Mouse (Mus musculus): ENCODE results near the gene Gpr162. TPM values are rescaled to one million over a fixed set of nuclear protein-coding genes. Genes with fewer than 3 reads are reported as not detected.
"Not testable (repeated sequence)": the region's sequence is repeated elsewhere in the genome, so short reads cannot be mapped to it uniquely, and the experiment has no call there.

Gpr162 gene
- polyA plus RNA-seq (2017; shearing (Covaris generic)) = under 1 TPM in 1 of 2 experiments, not detected in 1; 0.21 TPM

DNA sequence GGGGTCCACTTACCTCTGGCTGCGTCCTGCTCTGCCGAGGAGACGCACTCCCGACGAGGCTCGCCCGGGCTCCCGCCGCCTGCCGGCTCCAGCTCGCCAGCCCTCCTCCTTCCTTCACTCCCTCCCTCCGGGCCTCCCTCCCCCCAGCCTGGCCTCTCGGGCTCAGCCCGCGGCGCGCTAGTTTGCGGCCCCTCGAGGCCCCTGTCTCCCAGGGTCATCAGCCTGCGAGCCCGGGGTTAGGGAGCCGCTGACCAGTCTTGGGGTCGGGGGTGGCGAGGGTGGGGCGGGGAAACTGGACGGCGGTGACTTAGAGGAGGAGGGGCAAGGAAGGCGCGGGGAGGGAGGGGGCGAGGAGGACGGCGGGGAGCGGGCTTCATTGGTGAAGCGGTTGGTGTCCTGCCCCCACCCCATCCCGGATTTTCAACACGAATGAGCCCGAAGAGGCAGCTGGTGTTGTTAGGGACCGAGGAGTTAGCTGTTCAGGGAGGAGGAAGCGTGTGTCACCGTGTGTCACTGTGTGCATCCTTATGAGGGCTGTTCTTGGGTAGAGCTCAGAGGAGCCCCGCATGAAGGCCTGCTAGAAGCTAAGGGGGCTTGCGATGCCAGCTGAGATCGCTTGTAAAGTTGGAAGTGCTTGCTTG, at the start of gene Gpr162:
Gene Gpr162, minus strand, starts transcription at position 326 of the 641 bp plus-strand sequence.
- peak; percentile 47 for ATAC-seq

DNA sequence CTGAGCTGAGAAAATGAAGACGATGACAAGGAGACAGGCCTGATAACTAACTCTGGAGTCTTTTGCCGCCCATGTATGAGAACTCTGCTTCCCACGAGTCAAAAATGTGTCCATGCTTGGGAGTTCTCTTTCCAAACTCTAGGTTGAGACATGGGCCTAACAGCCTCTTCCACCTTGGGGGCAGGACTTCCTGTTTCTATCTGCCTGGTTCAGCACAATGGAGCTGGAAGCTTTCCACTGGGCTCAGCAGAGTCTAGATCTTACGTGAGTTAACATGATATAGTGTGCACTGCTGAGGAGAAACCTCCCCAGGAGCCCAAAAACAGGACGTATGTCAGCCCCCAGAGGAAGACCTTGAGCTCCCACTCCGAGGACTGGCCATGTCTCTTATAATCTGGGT, 49.4 kb upstream of the Gpr162 start:
- ATAC-seq = no peak

DNA sequence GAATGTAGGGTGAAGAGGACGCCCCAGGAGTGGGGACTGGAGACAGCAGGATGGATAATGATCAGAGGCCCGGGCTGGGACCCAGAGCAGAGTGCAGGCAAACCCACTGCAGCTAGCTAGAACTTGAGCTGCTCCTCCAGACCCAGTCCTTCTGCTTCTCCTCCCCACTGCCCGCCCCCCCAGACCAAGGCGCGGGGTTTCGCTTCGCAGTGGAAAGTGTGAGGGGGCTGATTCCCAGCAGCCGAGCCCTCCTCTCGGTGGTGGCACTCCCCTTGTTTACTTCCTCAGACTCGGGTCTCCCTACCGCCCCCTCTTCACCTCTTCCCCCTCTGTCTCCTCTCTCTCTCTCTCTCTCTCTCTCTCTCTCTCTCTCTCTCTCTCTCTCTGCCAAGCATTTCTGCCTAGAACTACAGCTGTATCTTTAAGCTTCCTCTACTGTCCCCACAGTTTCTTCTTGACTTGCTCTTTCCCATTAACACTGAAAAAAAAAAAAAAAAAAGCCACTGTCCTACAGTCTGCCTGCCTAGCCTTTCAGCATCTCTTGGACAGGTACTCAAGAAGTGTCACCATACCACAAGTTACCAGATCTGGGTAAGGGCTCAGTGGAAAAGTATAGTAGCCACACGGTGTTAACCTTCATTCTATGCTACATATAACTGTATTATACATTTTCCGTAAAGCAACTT, 47.9 kb upstream of the Gpr162 start, which contains the start of gene Lag3:
Gene Lag3, minus strand, starts transcription at position 173 of the 686 bp plus-strand sequence.
- ATAC-seq = no peak

DNA sequence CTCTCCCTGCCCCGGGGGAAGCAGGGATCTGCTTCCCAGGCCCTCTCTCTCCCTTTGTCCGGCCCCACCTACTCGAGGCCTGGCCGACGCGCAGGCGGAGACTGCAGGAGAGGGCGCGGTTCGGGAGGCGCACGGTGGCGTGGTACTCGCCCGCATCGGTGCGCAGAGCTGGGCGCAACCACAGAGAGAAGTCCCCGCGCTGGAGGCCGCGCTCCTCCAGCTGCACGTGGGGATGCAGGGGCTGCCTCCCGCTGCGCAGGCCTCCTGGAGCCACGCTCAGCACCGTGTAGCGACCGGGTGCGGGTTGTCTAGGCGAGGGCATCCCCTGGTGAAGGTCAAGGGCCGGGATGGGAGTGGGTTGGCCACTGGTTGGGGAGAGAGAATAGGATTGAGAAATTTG, 46.2 kb upstream of the Gpr162 start:
- ATAC-seq = no peak

DNA sequence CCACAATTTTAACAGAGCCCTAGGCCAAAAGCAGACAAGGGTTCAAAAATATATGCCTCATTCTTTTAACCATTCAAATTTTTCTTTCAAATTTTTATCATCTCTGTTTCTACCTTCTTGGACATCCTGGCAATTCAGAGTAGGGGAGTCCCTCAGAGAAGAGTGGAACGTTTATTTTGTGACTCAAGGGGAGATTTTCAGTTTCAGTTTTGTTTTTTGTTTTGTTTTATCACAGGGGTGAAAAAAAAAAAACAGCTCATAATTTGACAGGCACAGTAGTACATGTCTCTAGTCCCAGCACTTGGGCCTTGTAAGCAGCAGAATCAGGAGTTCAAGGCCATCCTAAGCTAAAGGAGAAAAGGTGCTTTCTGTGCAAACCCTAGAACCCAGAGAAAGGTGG, 44.0 kb upstream of the Gpr162 start:
- peak; percentile 53 for ATAC-seq

DNA sequence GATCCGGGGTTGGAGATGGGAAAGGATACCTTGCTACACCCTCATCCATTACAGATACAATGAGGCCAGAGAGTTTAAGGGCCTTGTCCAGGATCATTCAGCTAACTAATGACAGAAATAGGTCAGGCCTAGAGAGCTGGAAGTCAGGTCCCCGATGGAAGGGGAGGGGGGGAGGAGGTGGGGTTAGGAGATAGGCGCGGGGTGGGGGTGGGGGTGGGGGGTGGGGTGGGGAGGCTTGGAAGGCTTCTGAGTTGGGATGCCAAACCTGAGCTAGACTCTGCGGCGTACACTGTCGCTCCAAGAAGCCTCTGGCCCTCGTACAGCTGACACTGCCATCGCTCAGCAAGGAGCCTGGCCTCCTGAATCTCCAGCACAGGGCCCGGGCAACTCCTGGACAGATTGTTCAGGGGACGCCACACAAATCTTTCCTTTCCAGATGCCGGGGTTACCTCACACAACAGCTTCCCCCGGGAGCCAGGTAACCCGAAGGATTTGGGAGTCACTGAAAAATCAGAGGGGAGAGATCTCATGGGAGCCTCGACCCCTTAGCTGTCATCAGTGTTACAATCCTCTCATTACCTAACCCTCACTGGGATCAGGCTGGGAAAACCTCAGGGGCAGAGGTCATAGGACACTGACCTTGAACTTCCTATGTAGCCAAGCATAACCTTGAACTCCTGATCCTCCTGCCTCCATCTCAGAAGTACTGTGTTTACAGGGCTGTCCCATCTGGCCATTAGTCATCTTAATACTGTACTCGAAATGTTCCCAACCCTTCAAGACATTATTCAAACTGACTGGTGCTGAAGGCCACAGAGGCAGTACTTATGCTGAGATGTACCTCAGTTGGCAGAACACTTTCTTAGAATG, 41.4 kb upstream of the Gpr162 start:
- ATAC-seq = no peak

DNA sequence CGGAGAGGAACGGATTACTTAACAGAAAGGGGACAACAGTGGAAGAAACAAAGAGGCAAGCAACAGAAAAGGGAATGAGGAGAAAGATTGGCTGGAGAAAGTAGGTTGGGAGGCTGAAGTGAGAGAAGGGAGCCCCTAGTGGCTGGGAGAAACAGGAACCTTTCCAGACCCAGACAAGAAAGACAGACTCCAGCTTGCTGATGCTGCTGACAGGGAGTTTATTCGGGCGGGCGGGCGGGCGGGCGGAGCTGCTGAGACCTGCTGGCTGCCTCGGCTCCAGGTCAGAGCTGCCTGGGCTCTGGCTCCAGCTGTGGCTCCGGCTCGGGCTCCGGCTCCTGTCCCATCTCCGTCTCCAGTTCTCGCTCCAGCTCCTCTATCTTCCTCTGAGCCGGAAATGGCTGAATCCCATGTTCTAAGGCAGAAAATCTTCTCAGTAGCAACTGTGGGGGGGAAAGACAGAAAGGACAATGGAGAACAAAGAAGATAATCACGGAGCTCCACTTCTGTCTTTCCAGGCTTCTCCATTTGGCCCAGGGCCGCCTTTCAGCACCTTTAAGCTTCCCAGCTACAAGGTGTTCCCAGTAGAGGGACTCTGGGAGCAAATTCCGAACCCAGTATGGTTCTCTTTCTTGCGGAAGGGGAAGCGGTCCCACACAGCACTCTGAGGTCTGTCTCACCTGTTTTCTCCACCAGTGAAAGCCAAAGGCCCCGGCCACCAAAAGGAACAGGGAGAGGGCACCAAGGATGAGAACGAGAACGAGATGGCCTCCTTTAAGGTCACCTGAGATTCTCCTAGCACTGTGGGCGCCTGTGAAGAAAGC, 40.6 kb upstream of the Gpr162 start:
- no peak for ATAC-seq

DNA sequence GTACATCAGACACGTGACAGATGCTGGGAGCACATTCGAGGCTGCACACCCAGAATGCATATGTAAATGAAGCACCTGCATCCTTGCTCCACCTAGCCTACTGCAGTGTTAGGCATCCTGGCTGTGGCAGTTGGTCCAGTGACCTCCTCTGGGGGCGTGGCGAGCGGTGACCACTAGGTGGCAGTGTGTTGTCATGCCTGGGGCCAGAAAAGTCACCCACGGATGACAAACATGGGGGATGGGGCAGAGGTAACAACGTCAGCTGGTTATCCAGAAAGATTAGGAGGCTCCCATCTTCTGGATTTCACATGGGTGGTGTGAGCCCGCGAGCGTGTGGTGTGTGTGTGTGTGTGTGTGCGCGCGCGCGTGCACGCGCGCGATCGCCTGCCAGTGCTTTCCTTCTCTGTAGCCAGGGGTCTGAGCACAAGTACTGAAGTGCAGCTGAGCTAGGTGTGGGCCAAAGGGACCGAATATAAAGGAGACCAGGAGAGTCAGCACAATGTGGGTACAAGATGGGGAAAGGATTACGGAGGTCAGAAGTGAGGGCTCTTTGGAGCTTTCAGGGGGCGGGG, 39.9 kb upstream of the Gpr162 start:
- peak; percentile 44 for ATAC-seq

DNA sequence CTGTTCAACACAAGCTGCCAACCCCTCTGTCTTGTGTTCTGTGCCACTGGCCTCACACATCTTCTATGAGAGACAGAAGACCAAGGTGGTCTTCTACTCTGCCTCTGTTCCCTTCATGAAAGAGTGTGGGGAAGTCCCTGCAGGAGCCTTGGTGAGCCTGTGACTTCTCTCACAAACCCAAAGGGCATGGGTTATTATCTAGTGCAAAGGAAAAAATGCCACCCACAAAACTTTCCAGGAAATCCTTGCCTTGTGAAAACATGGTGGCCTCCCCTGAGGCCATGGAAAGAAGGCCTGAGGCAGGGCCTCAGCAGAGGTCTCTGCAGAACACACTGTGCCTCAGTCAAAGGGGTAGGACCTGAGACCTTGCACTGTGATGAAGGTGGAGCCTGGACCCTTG, 38.1 kb upstream of the Gpr162 start:
- ATAC-seq = peak; percentile 12

DNA sequence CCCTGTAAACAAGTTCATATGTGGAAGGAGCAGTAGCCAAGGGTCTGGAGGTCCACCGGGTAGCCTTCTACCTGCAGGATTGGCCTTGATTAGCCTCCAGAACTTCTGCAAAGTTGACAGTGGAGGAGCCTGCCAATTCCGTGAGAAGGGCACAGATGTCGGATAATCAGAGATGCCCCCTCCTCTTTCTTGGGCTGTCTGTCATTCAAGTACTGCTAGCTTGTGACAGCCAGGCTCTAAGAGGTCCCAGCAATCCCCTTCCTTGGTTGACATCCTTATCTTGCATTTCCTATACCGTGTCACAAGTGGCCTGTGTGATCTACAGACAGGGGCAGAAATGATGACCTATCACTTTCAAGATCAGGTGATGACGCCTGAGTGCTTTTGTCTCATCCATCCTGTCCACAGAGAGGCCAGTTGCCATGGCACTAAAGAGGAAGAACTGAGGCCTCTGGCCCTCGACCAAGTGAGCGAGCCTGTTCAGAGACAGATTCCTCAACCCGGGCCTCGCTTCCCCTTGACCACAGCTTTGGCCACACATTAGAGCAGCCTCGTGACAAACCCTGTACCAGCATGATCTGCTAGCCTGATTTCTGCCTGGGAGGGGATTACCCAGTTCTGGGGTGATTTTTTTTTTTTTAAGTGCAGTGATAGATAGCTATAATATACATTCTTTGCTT, 37.2 kb upstream of the Gpr162 start:
- ATAC-seq = peak; percentile 71

DNA sequence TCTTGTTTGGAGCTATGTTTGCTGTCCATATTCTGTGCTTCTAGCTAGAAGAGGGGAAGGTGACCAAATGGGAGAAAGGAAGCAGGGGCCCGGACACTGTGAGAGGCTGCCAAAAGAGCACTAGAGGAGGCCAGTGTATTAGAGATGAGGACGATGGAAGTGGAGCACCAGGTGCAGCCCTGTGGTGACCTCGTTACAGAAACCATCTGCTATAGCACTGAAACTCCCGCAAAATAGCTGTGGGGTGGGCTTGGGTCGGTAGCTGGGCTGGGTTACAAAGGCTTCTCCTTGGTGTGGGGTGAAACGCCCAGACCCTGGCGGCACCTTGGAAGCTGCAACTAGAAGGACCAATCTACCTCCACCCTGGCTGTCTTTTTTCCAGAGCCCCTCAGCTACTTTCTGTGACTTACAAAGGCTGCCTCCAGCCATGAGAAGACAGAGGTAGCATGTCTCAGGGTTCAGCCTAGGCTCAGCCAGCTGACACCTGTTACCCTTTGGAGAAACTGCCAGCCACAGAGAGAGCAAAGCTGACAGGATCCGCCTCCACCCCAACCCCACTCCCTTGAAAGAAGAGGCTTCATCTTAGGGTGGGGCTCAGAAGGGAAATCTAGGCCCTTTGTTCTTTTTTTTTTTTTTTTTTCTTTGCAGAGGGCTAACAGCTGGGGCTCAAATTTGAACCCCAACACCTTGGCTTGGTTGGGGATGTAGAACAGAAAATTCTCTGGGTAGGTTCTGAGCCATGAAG, 36.4 kb upstream of the Gpr162 start:
- peak; percentile 19 for ATAC-seq

DNA sequence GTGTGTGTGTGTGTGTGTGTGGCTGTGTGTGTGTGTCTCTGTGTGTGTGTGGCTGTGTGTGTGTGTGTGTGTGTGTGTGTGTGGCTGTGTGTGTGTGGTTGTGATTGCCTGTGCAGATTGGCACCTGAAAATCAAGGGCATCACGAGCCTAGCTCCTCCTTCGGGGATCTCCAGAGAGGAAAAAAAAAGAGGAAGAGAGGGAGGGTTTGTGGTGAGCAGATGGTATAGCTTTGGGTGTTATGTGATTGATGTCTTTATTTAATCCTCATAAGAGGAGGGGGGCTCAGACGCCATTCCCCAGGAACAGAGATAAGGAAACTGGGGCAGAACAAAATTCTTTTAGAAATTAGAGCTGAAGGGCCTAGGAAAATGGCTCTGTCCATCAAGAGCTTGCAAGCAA, 34.6 kb upstream of the Gpr162 start:
- no peak for ATAC-seq

DNA sequence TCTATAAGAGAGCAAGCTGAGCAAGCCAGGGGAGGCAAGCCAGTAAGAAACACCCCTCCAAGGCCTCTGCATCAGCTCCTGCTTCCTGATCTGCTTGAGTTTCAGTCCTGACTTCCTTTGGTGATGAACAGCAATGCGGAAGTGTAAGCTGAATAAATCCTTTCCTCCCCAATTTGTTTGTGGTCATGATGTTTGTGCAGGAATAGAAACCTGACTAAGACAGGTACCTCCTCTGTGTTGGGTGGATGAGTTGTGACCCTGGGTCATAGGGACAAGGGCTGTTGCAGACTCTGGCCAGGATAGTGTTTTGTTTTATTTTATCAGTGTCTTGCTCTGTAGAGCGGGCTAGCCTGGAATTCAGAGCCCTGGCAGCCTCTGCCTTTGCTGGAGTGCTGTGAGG, 30.3 kb upstream of the Gpr162 start:
- ATAC-seq = not testable (repeated sequence)

DNA sequence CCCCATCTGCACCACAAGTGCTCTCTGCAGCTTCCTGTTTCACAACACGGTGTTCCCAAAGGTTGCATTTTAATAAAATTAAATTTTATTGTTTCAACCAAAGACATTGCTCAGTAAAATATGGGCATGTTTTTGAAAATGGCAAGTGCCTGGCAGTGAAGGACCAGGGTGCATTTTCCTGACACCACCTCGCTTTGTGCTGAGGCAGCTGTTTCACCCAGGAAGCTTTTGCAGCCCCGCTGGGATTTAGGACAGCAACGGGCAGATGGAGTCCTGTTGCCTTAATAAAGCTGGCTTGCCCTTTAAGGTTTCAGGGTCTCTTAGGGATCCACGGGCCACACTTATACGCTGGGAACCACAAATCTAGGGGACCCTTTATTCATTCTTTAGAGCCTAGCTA, 27.2 kb upstream of the Gpr162 start:
- no peak for ATAC-seq

DNA sequence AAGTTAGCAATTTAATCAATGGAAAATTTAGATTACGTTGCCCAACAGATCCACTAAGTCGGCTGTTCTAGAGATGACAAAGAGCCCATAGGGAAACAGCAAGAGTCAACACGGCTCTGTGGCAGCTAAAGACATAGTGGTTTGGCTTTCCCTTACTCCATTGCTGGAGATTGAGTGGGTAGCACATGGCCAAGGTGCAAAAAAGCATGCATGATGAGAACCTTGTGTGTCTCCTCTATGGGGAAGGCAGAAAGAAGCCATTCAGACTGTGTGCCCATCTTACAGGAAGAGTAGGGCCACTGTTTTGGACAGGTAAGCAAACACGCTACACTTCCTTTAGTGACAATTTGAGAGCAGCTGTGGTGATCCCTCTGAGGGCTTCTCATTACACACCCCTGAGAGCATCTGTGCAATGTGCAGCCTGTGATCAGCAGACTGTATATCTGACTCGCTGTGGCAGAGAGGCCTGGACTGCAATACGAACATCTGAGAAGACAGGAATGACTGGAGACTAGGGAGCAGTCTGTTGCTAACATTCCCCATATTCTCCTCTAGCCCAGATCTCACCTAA, 24.9 kb upstream of the Gpr162 start:
- ATAC-seq = no peak

DNA sequence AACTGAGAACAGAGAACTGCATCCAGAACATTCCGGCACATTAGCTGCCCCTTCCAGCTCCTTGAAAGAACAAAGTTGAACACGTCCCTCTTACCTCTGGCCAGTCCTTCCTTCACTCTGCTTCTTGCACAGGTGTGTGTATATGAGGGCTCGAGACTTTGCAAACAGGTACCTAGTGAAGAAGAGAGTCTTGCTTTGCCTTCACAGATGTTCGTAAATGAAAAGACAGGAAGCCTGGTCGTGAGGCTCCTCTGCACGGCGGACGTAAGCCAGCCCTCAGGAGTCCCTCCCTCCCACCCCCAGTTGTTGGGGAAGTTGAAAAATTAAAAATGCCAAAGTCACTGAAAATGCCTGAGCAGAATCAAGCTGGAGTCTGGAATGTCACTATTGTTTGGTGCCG, 24.2 kb upstream of the Gpr162 start, which contains the start of gene Cd4:
Gene Cd4, minus strand, starts transcription at position 236 of the 400 bp plus-strand sequence.
- peak; percentile 29 for ATAC-seq

DNA sequence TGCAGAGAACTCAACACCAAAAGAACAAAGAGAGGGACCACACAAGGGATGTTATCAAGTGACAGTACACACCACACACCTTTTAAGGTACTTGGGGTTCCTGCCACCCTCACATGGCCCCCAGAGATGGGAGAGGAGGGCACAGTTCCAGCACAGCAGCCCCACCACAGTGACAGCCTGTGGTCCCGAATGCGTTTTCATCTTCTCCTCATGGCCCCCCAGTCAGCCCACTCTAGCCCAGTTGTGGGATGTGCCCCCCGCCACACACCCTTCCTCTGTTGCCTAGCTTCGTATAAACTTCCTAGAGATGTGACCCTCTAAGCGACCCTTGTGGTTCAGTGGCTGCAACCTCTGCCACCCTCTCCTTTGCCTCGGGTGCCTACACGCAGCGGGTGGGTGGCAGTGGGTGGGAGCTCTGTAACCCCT, 22.2 kb upstream of the Gpr162 start:
- ATAC-seq = peak; percentile 22

DNA sequence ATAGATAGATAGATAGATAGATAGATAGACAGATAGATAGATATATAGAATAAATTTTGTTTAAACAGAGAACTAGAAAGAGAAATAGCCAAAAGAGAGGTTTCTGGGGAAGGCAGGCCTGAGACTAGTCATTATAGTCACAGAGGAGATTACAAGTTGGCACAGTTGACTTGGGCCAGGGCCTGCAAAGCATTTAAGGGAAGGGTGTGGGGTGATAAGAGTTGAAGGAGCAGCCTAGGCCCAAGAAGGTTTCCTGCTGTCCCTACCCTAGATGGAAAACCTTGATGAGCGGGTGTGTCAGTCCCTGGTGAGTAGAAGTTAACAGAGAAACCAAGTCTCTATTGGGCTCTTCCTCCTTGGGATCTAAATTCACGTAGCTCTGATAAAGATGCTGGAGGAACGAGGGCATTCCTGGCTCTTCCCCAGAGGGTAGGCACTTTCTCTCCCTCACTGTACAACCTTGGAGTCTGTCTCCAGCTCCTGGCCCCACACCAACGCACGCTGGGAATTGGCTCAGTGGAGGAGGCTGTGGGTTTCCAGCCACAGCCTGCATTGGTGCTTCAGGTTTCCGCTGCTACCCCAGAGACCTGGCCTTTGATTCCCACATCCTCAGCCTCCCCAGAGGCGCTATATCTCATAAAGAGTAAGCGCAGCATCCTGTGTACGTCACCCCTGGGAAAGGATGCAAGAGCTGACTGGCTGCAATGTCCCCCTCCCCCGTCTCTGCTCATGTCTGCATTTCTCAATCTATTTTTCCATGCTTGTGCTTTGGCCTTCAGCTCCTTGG, 21.1 kb upstream of the Gpr162 start:
- ATAC-seq = peak; percentile 91

DNA sequence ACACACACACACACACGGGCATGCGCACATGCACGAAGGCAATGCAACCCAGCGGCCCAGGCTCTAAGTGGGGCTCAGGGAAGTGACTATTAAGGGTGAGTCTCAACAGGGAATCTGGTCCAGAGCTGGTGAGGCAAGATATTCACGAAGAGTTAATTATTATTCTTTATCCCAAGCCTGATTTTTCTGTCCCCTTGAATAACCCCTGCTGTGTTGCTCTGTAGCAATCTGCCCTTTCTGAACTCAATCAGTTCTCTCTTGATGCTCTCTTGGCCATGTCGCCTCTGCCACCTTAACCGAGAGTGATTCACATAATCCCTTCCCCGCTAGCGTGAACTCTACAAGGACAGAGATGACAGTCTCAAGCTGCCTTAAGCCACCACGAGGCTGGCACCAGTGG, 19.6 kb upstream of the Gpr162 start:
- ATAC-seq = no peak
